Mouse (Mus musculus) cerebellum, adult 2 months (tissue): ENCODE data around the gene Pappa2.

ENCODE experiments used
- CTCF ChIP-seq: fragments of 200-500 bp; IDR thresholded peaks from 2 replicates; pipeline ENCODE4 v1.5.1; 2011; ENCODE audit warnings: low read depth, mild to moderate bottlenecking, control low read depth, low read length, moderate library complexity, borderline replicate concordance; ENCODE audit not compliant: insufficient read depth
- POLR2A ChIP-seq: fragments of 200-500 bp; IDR thresholded peaks from 2 replicates; pipeline ENCODE4 v1.6.1; 2011; ENCODE audit warnings: low read length, control low read depth, borderline replicate concordance; ENCODE audit not compliant: insufficient read depth

DNA sequence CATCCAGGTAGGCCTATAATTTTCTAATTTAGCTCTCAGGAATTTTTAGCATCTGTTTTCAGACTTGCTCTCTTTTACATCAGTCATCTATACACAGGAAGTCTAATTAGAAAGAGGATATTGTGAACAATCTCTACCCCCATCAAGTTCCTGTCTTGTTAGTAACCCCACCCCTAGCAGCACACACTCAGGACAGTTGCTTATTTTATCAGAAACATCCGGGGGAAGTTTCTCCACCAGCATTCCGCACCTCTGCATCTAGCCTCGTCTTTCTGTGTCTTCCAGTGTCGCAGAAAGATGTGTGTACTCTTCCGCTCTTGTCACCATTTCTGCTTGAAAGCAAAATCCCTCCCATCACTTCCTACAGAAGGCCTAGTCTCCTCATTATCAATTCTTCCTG, 59.8 kb downstream of the Pappa2 start:
- TF ChIP-seq CTCF (no peak), POLR2A (no peak)
